Mouse (Mus musculus) layer of hippocampus, postnatal 10 days (tissue): ENCODE results near the gene Kifc1. TPM values are rescaled to one million over a fixed set of nuclear protein-coding genes. Genes with fewer than 3 reads are reported as not detected.
A peak's percentile ranks its signal among the peaks of the same experiment; 100 is the strongest.
"Not testable (repeated sequence)": the region's sequence is repeated elsewhere in the genome, so short reads cannot be mapped to it uniquely, and the experiment has no call there.

ENCODE experiments used
- DNase-seq, 2 experiments: peaks; one replicate each; pipeline ENCODE4 v3.0.0; 2021; ENCODE audit warnings: low spot score in 2 of 2
- total RNA-seq, 2 experiments: library from RNA; stranded (reverse); gene quantifications; 2 replicates each; pipeline ENCODE4 v1.2.3; 2021

The Kifc1 gene
- total RNA-seq, 2 experiments from 2014 or later: 5.6 to 6.8 TPM

DNA sequence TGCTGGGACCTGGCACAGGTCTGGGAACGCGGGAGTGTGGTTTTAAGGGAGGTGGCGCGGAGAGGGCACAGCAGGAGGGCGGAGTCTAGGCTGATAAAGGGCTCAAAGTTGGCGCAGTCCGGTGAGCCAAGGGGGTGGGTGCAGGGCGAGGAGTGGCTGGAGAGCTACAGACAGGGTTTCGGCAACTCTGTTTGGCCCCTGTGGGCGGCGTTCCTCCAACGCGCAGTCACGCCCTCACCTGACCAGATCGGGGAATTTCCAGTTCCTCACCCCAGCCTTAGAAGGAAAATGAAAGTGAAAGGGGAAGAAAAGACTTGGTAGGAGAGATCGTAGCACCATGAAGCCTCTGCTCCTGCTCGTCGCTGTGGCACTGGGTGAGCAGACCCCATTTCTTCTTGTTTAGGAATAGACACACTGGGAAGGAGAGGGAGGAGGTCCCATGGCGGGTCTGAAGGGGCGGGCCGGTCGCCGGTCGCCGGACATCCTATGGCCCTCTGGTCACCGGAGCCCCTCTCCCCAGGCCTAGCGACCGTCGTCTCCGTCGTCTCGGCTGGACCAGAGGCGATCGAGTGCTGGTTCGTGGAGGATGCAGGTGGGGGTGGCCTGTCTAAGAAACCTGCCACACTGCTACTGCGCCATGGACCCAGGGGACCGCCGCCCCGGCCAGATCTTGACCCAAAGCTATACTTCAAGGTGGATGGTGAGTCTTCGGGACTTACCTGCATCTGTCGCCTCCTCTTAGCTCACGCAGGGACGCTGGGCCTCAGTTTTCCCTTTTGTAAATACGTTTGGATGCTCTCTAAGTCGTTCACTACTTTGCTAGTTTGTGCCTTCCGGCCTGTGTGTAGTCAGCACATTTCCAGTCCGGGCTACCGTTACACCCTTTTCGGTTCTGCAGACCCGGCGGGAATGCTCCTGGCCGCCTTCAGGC is 29.2 kb upstream of the Kifc1 start:
- DNase-seq: peak in 1 of 2 experiments; percentile 57

DNA sequence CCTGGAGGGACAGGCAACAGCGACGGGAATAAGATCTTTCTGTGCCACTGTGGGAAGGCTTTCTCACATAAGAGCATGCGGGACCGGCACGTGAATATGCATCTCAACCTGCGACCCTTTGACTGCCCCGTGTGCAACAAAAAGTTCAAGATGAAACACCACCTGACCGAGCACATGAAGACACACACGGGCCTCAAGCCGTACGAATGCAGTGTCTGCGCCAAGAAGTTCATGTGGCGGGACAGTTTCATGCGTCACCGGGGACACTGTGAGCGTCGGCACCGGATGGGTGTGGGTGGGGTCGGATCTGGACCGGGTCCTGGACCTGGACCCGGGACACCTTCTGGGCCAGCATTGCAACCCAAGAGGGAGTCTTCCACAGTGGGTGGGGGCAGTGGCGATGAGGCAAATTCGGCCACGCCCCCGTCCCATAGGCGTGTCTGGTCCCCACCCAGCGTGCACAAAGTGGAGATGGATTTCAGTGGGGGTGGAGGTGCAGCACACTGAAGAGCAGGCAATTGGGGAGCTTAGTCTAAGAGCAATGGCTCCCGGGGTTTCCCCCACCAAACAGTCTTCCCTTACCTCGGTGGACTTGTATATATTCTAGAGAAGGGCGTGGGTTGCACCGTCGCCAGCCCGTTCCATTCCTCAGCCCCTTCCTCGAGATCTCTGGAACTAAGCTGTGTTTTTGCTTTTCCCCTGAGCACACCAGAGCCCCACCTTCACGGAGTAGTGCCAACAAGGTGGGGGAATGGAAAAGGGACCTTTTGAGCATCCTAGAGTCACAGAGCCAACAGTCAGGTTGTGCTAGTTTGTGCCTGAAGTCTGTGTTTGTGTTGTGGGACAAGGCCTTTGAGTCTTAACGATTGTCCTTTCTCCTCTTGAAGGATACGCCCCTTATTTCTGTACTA is 28.1 kb upstream of the Kifc1 start:
- DNase-seq: no peak

DNA sequence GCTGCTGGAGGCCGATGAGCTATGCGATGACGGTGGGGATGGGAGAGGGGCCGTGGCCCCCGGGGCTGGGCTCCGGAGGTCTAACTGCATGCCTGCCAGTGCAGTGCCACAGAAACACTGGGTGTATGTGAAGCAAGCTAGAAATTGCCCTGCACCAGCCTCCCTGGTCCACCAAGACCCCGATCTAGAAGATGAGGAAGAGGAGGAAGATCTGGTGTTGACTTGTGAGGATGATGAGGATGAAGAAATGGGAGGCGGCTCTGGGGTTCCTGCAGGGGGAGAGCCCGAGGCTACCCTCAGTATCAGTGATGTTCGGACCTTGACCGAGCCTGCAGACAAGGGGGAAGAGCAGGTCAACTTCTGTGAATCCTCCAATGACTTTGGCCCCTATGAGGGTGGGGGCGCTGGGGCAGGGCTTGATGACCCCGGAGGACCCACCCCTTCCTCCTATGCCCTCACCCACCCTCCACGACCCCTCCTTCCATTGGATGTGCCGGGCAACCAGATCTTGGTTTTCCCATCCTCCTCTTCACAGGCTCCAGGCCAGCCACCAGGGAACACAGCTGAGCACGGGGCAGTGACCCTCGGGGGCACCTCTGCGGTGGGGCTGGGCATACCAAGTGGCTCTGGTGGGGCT is 27.3 kb upstream of the Kifc1 start:
- DNase-seq: peak in 1 of 2 experiments; percentile 20

DNA sequence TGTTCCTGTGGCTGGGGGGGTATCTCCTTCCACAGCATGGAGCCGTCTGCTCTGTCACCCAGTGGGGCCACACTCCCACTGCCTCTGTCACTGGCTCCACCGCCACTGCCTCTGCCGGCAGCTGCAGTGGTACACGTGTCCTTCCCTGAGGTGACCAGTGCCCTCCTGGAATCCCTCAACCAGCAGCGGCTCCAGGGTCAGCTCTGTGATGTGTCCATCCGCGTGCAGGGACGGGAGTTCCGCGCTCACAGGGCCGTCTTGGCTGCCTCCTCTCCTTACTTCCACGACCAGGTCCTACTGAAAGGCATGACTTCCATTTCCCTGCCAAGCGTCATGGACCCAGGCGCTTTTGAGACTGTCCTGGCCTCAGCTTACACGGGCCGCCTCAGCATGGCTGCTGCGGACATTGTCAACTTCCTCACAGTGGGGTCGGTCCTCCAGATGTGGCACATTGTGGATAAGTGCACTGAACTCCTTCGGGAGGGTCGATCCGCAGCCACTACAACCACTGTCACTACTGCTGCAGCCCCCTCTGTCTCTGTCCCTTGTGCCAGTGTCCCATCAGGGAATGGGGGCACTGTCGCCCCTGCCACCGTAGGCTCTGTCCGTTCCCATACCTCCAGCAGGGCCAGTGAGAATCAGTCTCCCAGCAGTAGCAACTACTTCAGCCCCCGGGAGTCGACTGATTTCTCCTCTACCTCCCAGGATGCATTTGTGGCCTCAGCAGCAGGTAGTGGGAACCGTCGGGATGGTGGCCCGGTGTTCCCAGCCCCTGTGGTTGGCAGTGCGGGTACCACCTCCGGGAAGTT is 26.6 kb upstream of the Kifc1 start:
- DNase-seq: peak in 1 of 2 experiments; percentile 20

DNA sequence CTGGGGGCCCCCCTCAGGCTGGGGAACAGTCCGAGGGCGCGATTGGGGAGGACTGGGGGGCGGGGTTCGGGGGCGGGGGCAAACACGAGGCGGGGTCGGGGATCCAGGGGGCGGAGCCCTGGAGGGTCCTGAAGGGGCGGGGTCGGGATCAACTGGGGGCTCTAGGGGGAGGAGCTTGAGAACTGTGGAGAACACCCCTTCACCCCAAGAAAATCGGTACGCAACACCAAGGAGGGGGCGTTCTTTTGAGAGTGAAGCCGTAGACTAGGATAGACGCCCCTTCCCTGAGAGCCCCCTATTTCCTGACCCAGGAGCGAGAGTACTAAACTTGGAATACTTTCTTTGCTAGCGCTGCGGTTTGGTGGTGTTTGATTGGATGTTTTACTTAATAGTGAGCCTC is 25.8 kb upstream of the Kifc1 start:
- DNase-seq: no peak

DNA sequence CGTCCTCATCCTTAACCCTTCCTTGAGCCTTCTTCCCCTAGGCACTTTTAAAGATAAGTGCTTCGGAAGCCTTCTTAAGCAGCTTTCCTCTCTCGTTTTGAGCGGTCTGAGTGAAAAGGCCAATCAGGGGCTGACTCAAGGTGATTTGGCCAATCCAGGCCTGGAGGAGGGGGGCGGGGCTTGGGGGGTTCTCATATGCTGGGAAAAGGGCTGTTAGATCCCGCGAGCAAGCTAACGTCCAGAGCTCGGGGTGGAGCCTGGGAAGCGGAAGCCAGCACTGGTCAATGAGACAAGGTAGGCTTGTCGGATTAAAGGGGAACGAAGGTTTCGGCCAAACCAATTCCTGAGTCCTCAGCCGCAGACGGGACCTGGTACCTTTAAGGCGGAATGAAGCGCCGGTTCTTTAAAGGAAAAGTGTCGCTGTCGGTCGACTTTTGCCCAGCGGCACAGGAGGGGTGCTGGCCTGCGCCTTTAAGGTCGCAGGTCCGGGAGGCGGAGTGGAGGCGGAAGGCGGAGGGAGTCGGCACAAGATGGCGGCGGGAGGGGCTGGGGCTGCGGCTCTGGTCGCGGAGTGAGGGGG is 25.3 kb upstream of the Kifc1 start, which contains the start of the genes Tapbp and Zbtb22:
TSS of gene Tapbp (plus strand) at position 229 of the 580 bp plus-strand sequence.
TSS of gene Zbtb22 (plus strand) at position 234 of the 580 bp plus-strand sequence.
- DNase-seq: peak; percentile 93 to 96

DNA sequence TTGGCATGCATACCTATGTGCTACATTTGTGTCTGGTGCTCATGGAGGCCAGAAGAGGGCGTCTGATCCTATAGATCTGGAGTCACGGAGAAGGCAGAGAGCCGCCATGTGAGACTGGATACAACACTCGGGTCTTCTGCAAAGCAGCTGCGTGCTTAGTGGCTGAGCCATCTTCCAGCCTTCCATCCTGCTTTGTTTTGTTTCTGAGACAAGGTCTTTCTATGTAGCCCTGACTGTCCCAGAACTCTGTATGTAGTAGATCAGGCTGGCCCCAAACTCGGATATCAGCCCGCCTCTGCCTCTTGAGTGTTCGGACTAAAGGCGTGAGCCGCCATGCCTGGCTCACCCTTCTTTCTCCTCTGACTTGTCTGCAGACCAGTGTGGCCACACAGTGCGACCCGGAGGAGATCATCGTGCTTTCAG is 24.5 kb upstream of the Kifc1 start:
- peak in 1 of 2 experiments; percentile 12 for DNase-seq

DNA sequence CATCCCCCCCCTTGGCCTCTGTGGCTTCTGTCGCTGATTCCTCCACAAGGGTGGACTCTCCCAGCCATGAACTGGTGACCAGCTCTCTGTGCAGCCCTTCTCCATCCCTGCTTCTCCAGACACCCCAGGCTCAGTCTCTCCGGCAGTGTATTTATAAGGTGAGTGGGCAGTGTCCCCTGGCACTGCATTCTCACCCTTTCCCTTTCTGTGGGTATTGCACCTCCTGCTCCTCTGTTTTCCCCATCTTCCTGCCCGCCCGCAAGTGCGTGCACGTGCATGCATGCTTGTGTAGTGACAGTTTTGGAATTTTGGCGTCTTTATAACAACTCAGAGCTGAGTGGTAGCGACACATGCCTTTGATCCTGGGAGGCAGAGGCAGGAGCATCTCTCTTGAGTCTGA is 23.4 kb upstream of the Kifc1 start:
- DNase-seq: no peak

DNA sequence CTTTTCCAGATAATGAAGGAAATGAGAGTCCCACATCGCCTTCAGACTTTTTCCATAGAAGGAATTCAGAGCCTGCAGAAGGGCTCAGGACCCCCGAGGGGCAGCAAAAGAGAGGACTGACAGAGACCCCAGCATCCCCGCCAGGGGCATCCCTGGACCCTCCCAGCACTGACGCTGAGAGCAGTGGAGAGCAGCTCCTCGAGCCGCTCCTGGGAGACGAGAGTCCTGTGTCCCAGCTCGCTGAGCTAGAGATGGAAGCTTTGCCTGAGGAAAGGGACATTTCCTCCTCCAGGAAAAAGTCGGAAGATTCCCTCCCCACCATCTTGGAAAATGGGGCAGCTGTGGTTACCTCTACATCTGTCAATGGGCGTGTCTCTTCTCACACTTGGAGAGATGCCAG is 22.8 kb upstream of the Kifc1 start:
- no peak for DNase-seq

DNA sequence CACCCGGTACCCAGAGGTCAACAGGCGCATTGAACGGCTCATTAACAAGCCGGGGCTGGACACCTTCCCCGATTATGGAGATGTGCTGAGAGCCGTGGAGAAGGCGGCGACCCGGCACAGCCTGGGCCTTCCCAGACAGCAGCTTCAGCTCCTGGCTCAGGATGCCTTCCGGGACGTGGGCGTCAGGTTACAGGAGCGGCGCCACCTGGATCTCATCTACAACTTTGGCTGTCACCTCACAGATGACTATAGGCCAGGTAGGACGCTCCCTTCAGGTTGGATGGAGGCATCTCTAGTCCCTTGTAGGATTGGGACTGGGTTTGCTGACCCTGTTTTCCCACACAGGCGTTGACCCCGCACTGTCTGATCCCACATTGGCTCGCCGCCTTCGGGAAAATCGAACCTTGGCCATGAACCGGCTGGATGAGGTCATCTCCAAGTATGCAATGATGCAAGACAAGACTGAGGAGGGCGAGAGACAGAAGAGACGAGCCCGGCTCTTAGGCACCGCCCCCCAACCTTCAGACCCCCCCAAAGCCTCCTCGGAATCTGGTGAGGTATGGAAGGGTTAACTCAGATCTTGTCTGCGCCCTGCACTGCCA is 21.5 kb upstream of the Kifc1 start:
- no peak for DNase-seq

DNA sequence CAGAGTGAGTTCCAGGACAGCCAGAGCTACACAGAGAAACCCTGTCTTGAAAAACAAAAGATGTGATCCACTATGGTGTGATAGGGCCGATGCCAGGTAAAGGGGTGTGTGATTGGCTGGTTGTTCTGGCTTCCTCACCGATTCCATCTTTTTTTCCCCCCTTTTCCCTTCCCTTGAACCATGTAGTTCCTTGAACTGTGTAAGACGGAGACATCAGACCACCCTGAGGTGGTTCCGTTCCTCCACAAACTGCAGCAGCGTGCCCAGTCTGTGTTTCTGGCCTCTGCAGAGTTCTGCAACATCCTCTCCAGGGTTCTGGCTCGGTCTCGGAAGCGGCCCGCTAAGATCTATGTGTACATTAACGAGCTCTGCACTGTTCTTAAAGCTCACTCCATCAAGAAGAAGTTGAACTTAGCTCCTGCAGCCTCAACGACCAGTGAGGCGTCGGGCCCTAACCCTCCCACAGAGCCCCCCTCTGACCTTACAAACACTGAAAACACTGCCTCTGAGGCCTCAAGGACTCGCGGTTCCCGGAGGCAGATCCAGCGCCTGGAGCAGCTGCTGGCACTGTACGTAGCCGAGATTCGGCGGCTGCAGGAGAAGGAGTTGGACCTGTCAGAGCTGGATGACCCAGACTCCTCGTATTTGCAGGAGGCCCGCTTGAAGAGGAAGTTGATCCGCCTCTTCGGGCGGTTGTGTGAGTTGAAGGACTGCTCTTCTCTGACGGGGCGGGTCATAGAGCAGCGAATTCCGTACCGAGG is 20.8 kb upstream of the Kifc1 start:
- no peak for DNase-seq

DNA sequence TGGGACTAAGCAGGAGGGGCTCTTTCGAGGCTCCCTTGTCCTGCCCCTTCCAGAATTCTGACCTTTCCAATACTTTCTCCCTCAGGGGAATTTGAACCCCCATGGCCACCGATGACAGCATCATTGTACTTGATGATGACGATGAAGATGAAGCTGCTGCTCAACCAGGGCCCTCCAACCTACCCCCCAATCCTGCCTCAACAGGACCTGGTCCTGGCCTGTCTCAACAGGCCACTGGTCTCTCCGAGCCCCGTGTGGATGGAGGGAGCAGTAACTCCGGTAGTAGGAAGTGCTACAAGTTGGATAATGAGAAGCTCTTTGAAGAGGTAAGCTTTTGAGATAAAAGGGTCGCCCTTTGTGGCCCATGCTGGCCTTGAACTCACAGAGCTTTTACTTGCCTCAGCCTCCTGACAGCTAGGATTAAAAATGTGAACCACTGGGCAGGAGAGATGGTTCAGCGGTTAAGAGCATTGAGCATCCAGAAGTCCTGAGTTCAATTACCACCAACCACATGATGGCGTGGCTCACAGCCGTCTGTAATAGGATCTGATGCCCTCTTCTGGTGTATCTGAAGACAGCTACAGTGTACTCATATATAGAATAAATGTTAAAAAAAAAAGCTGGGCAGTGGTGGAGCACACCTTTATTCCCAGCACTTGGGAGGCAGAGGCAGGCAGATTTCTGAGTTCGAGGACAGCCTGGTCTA is 20.0 kb upstream of the Kifc1 start:
- no peak for DNase-seq

DNA sequence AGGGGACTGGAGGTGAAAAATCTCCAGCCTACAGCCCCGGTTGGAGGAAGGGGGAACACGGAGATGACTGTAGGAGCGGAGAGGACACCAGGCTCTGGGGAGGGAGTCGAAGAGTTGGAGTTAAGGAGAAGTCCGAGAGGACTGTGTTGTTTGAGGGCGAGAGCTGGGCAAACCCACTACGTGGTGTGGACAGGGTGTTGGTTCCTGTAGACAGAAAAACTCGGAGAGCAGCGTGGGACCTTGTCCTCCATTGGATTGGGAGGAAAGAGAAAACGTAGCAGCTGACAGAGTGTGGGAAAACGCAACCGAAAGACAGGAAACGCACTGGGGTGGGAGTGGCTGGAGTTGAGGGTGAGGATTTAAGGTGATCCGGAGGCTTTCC is 19.4 kb upstream of the Kifc1 start:
- DNase-seq: peak in 1 of 2 experiments; percentile 47

DNA sequence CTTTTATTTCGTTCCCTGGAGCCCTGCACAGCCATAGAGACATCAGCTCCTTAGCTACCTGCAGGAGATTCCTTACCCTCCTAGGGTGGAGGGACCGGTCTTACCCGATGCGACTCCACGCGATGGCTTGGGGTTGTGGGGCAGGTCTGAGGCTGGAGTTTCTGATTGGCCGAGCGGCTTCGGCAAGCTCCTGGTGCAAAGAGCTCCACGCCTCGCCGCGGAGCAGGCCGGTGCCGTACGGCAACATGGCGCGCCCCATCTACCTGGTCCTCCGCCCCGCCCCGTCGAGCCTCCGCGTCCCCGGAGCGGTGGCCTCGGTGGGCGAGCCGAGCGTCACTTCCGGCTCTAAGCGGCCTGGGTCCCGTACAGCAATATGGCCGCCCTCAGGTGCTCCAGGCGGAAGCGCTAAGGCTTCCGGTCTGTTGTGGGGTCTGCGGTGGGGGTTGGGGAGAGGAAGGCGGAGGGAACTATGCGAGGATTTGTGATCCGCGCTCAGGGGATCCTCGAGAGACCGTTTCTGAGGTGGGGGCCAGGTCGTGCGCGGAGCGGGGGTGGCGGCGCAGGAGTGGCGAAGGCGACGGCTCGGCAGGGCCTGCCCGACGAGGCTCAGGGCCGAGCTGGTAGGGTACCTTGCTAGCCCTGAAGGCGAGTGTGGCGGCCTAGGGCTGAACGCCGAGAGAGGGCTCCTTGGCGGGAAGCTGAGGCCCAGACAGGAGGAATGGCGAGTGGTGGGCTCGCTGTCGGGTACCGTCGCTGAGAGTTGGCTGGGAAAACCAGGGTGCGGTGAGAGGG is 18.8 kb upstream of the Kifc1 start, which contains the start of gene Daxx:
TSS of gene Daxx (plus strand) at position 338 of the 792 bp plus-strand sequence.
- DNase-seq: peak; percentile 97 to 99

DNA sequence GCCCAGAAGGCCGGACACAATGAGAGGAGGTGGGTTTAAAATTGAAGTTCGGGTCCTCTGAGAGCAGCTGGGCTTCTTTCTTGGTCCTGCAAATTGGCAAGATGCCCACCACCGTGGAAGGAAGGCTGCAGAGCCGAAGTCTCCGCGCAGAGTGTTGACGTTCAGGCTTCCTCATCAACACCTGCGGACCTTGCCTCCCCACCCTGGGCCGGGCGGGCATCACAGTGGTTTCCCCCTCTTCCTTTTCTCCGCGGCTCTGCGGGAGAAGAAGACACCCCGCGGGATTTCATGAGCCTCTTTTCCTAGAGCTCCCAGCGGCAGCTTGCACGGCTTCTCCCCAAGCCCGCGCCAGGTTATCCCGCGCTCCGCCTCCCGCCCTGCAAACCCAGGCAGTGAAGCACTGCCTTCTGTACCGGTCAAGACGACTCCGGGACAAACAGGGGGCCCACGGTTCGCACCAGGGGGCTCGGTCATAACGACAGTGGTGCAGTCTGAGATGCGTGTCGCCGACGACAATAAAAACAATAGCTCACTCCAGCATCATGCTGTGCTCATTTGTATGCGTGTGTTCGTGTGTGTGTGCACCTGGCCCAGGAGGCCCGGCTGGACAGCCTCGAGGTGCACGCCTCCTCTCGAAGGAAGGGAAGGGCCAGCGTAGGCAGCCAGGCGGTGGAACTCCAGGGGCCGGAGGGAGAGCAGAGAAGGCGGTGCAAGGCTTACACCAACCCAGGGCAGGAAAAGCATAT is 18.0 kb upstream of the Kifc1 start:
- DNase-seq: peak; percentile 61 to 69

DNA sequence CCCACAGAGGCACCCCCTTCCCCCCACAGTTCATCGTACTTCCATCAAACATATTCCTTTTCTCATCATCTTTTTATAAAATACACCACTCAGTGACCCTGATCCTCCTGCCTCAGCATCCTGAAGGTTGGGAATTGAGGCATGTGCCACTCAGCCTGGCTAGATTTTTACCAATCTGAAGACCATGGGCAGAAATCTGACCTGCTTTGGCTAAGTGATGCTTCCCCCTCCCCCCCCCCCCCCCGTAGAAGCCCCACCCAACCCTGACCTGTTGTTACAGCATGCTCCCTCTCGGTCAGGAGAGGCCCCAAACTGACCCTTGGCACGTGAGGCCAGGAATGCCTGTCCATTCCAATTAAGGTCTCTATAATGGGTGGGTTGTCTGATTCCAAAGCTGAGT is 14.4 kb upstream of the Kifc1 start, which contains the start of gene Platr17:
TSS of gene Platr17 (plus strand) at position 301 of the 400 bp plus-strand sequence.
- DNase-seq: not testable (repeated sequence)
